Mouse (Mus musculus) liver (tissue): Measurements from ENCODE around the gene Zdhhc5.
"Not testable (repeated sequence)": the region's sequence is repeated elsewhere in the genome, so short reads cannot be mapped to it uniquely, and the experiment has no call there.

ENCODE experiments used
- DNase-seq: peaks from one replicate; pipeline ENCODE4 v3.0.0-alpha.2; 2020; ENCODE audit warnings: mixed read lengths

Zdhhc5 gene

GRCm38 (mm10) chr2:84734351-84734864 lies 19.4 kb upstream of the Zdhhc5 start:
- DNase-seq: peak; percentile 51

GRCm38 (mm10) chr2:84733579-84734300 lies 18.8 kb upstream of the Zdhhc5 start, which contains the start of gene Ypel4:
Gene Ypel4, plus strand, starts transcription at chr2:84734058.
- DNase-seq: peak; percentile 88

GRCm38 (mm10) chr2:84732394-84732793 lies 17.4 kb upstream of the Zdhhc5 start:
- DNase-seq: peak; percentile 51

GRCm38 (mm10) chr2:84731206-84731605 lies 16.2 kb upstream of the Zdhhc5 start:
- DNase-seq: no peak

- not testable (repeated sequence) for DNase-seq
Observed at GRCm38 (mm10) chr2:84728191-84728590, 13.2 kb upstream of the Zdhhc5 start.

DNA sequence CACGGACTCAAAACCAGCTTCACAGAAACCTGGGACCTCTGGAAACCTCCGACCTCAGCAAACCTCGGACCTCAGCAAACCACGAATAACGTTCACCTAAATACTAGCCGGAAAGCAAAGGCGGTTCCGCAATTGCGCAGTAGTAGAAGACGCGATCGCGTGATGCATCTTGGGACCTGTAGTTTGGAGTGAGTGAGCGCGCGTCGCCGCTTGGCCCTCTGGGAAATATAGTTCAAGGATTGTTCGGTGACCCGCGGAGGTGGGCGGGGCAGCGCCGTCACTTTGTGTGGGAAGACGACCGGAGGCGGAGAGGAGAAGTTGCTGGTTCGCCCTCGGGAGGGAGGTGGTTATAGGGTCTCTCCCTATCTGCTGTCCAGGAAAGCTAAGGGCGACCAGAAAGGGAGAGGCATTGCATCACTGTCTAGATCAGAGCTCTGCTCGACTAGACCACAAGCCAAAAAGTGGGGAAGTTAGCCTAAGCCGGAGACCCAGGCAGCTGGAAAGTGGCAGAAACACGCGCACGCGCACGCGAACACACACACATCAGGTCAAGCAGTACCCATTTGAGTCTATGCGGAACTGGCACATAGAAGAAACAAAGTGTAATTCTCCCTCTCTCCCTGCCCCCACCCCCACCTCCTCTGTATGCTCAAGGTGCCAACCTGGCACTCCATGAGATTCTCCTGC lies 12.3 kb upstream of the Zdhhc5 start, which contains the start of gene Clp1:
Gene Clp1 (minus strand): TSS at position 179 of the 687 bp plus-strand sequence.
- peak; percentile 98 for DNase-seq

- no peak for DNase-seq
Observed at GRCm38 (mm10) chr2:84726716-84727115, 11.7 kb upstream of the Zdhhc5 start.

DNA sequence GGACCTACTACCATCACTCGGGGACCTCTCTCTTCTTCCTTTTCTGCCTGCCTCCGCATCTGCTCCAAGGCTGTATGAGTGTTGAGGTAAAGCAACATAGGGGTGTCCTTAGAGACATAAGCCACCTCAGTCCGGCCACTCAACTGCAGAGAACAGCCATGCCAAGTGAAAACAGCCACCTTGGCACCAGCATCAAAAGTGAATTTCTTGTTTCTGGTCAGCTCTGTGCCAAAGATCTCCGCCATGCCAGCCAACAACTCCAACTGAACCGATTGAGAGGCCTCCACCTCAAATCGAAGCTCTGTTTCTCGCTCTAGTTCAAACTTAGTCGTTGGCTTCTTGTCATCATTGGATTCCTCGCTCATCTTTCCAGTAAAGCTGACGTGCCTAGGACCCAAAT lies 10.8 kb upstream of the Zdhhc5 start:
- no peak for DNase-seq

- no peak for DNase-seq
Observed at GRCm38 (mm10) chr2:84723856-84724255, 8.9 kb upstream of the Zdhhc5 start.

- DNase-seq: no peak
Observed at GRCm38 (mm10) chr2:84721182-84721581, 6.2 kb upstream of the Zdhhc5 start.

DNA sequence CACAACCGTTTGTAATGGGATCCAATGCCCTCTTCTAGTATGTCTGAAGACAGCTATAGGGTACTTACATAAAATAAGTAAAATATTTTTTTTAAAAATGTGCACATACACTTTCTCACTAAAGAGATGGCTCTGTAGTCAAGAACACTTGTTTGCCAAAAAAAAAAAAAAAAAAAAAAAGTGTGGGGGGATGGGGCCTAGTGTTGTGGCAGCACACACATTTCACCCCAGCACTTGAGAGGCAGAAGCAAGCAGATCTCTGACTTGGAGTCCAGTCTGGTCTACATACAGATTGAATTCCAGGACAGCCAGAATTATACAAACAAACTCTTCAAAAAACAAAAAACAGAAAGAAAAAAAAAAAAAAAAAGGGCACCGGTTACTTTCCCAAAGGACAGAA lies 5.7 kb upstream of the Zdhhc5 start:
- no peak for DNase-seq

DNA sequence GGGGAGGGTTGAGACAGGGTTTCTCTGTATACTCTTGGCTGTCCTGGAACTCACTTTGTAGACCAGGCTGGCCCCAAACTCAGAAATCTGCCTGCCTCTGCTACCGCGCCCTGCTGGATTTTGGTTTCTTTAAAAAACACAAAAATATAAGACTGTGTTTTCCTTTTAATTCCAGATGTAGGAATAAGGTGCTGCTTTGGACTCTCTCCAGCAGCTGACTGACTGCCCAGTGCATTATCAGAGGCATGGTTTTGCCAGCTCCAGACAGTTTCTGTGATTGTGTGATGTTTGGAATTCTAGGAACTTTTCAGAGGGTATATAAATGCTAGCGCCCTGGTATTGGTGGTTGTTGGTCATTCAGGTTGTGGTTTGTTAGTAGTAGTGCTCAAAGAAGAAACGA lies 2.4 kb upstream of the Zdhhc5 start:
- DNase-seq: no peak

DNA sequence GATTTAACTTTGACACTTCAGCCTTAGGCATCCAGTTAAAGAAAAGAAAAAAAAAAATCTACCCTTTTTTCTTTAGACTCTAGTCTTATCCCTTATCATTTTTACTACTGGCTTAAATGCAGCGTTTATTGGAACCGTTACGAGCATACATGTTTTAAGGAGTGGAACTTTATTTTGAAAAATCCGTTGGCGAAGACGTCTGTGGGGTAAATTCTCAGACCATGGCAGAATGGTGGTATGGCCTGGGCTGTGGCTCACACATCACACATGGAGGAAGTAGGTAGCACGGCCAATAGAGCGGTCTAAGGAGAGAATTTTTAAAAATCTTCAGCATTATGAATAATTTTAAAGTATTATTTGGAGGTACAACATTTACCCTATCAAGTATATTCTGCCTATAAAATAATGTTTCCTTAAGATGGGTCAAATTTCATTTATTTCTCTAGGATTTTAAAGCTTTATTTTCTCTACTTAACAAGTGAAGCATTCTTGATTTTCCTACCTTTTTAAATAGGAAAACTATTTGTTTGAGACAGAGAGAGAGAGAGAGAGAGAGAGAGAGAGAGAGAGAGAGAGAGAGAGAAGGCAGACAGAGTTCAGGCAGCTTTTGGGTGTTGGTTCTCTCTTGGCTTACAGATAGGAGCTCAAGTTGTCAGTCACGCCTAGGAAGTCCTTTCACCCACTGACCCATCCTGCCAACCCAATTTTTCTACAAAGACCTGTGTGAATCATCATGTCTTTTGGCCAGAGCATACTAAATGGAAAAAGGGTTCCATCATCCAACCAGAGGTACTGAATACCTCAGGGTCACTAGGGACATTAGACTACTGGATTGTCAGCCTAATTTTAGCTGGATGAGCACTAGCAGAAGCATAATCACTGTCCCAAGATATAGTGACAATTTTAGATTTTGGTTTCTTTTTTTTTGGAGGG lies 1.7 kb upstream of the Zdhhc5 start:
- peak; percentile 48 for DNase-seq

DNA sequence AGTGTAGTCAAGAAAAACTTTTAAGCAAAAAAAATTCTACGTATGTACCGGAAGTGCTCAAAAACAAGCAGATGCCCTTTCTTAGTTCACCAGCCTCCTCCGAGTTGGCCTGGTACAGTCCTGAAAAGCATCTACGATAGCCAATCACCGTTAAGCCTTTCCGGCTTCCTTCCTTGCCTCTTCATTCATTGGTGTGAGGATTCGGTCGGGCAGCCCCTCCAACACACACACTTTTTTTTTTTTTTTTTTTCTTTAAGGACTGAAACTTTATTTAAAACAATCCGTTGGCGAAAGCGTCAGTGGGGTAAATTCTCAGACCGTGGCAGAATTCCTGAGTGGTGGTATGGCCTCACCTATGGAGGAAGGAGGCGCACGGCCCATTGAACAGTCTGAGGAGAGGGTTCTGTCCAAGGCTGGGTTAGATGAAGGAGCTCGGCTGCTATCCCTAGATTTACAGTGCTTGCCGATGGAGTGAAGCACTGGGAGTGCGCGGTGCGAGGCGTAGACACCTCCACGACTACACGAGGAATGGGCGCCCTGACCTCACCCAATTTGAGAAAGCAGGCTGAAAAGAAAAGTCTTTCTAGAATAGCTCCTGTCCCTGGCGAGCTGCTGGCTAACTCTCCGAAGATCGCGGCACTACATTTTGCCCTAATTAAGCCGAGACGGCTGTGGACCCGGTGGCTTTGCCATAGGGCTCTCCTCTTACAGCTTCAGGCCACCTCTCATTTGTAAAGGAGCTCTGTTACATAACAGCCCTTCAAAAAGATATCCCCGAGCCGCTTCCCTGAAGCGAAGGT lies 782 bp upstream of the Zdhhc5 start:
- DNase-seq: peak; percentile 86

DNA sequence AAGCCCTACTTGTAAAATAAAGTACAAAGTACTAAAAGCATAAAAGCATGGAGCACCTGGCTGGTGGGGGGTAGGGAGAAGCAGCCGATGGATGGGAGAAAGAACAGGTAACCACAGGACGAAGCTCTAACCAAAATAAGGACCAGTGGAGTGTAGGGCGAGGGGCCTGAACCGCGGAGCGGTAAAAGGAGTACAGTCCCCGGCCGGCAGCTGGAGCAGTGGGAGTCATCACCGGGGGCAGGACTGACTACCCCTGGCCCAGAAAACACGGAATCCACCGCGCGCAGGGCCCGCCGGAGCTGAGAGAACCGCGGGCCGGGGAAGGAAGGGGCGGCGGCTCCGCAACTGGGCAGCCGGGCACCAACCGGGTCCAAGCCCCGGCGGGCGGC lies 564 bp downstream of the Zdhhc5 start:
- no peak for DNase-seq

GRCm38 (mm10) chr2:84711898-84712297 lies 3.1 kb downstream of the Zdhhc5 start:
- no peak for DNase-seq

GRCm38 (mm10) chr2:84707523-84707922 lies 7.5 kb downstream of the Zdhhc5 start:
- DNase-seq: no peak

- no peak for DNase-seq
Observed at GRCm38 (mm10) chr2:84705295-84705694, 9.7 kb downstream of the Zdhhc5 start.

DNA sequence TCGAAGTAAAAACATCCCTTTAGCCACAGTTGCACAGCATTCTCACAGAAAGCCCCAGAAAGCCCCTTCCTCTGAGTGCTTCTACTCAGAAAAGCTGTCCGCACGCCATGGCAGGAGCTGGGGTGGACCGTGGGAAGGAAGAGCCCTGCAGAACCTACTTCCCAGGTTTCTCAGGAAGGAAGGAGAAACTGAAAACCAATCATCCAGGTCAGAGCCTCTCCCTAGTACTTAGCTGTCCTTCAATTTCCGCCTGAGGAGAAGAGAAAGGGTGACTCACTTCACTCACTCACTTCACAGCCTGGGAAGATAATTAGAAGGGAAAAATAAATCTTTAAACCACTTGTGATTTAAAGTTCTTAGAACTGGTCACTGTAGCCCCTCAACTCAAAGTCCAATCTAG lies 10.7 kb downstream of the Zdhhc5 start:
- no peak for DNase-seq

- DNase-seq: no peak
Observed at GRCm38 (mm10) chr2:84703497-84703896, 11.5 kb downstream of the Zdhhc5 start.

DNA sequence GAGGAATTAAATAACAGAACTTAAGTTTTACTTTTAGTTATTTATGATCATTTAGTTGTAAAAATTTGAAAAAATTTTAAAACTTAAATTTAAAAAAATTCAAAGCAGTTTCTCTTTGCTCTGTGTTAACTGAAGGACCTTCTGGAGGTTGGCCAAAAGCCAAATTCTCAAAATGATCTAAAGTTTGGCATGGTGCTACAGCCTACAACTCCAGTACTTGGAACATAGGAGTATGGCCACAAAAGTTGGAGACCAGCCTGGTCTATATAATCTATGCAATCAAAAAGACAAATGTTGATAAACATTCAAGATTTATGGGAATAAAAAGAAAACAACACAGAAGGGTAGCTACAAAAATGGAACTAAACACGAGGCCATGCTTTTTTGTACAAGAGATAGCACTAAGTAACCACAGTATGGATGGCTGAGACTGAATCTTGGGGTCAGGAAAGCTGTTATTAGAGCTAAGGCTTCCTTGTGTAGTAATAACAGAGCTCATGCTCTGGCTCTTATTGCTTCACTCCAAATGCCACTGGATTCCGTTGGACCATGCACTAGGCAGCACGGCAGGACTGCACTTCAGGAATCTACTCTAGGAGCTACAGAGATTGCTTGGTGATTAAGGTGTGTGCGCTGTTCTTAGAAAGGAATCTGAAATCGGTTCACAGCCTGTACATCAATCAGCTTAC lies 19.8 kb downstream of the Zdhhc5 start:
- DNase-seq: no peak

- no peak for DNase-seq
Observed at GRCm38 (mm10) chr2:84690050-84690449, 24.9 kb downstream of the Zdhhc5 start.
